Mouse (Mus musculus): ENCODE measurements around the gene Aif1.

DNA sequence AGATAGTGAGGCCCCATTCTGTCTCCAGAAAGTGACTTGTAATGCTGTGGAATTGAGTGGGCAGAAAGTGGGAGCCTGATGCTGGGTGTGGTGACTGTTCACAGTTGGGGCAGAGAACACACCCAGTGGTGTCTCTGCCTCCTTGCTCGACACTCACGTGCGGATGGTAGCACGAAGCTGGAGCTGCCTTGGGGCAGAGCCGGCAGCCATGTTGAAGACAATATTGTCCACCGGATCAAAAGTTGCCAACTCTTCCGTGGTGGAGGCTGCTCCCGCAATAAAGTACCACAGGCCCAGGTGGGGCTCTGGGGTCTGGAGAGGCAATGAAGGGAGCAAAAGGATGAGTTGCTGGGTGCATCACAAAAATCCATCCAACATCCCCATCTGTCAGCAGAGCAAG lies 44.8 kb downstream of the Aif1 start:
- TF ChIP-seq POLR2A (IDR thresholded peaks at IDR 0.05; ENCODE audit: borderline replicate concordance, low read depth, low read length) (no peak), CTCF (IDR thresholded peaks at IDR 0.05; ENCODE audit: low read depth, low read length) (no peak)
